Mouse (Mus musculus) hindbrain, embryonic 14.5 days (tissue): ENCODE results near the gene Fbxl2. TPM values are rescaled to one million over a fixed set of nuclear protein-coding genes. Genes with fewer than 3 reads are reported as not detected.

Experiments
- ATAC-seq: fragments of 200-750 bp; cut with Nextera tagmentation; 2 replicates; pipeline ENCODE4 v1.8.0; 2017; ENCODE audit warnings: moderate number of reproducible peaks, mild to moderate bottlenecking, moderate TSS enrichment, moderate library complexity; ENCODE audit not compliant: low FRiP score
- DNase-seq: peaks from one replicate; pipeline ENCODE4 v3.0.0-alpha.2; 2015; ENCODE audit warnings: low spot score
- H3K27ac ChIP-seq: fragments of 300-500 bp; sonication (generic); 2 replicates; pipeline ENCODE4 v1.5.1; 2014; ENCODE audit warnings: mild to moderate bottlenecking, moderate library complexity
- H3K27me3 ChIP-seq: fragments of 300-500 bp; sonication (generic); 2 replicates; pipeline ENCODE4 v1.6.1; 2014; ENCODE audit warnings: mild to moderate bottlenecking, low read length, mixed read lengths; ENCODE audit not compliant: control insufficient read depth, insufficient read depth
- H3K36me3 ChIP-seq: fragments of 300-500 bp; sonication (generic); replicated peaks from 2 replicates; pipeline ENCODE4 v1.6.1; 2014; ENCODE audit not compliant: control insufficient read depth, insufficient read depth
- H3K4me1 ChIP-seq: fragments of 300-500 bp; sonication (generic); replicated peaks from 2 replicates; pipeline ENCODE4 v1.6.1; 2014; ENCODE audit warnings: antibody characterized with exemption, low read length, mixed read lengths; ENCODE audit not compliant: control insufficient read depth, insufficient read depth
- H3K4me2 ChIP-seq: fragments of 300-500 bp; sonication (generic); replicated peaks from 2 replicates; pipeline ENCODE4 v1.6.1; 2014; ENCODE audit warnings: mild to moderate bottlenecking, moderate library complexity
- H3K4me3 ChIP-seq: fragments of 300-500 bp; sonication (generic); replicated peaks from 2 replicates; pipeline ENCODE4 v1.5.1; 2014; ENCODE audit warnings: mild to moderate bottlenecking, low read length
- H3K9ac ChIP-seq: fragments of 300-500 bp; sonication (generic); 2 replicates; pipeline ENCODE4 v1.6.1; 2014
- H3K9me3 ChIP-seq: fragments of 300-500 bp; sonication (generic); 2 replicates; pipeline ENCODE4 v1.6.1; 2016; ENCODE audit warnings: low read length; ENCODE audit not compliant: control insufficient read depth
- WGBS: fragments of 180-500 bp; shearing (Covaris S2); extraction: QIAGEN DNeasy Blood & Tissue Kit; methylation state at CpG from one replicate; pipeline ENCODE4 v1.1.7; 2014; 5-methylcytosine and 5-hydroxymethylcytosine counted together
- polyA plus RNA-seq: library from polyadenylated mRNA; unstranded; fragments of >200 nt; fragmentation: Nextera tagmentation; extraction: Ambion mirVana; gene quantifications from 2 replicates; pipeline ENCODE4 v1.2.1, GENCODE M21; 2014

Fbxl2 gene
- polyA plus RNA-seq, 1 experiment from 2014 or later: 25.2 TPM

- Histone ChIP-seq H3K9me3 (no peaks in the 10 kb centered on the region), H3K4me2 (peak overlapping the region; percentile 29; the same call in 1 of the 2 replicates), H3K27me3 (no peaks in the 10 kb centered on the region), H3K9ac (0 out of 2 replicates have a peak overlapping the region, but pooled peaks have one; percentile 31), H3K36me3 (peaks cover 64% of the 10 kb centered on the region), H3K4me1 (peaks cover 14% of the 10 kb centered on the region), H3K4me3 (no peak overlapping the region), H3K27ac (peak overlapping the region; percentile 69)
- DNase-seq: peak; percentile 69
- whole genome bisulfite sequencing: 38% methylated on average over 16 of the region's 16 CpGs
- peak; percentile 72; the same call in 1 of the 2 replicates for ATAC-seq
Observed at GRCm38 (mm10) chr9:113981099-113981880, 64.7 kb downstream of the Fbxl2 start.

GRCm38 (mm10) chr9:113979356-113979755 is 66.6 kb downstream of the Fbxl2 start:
- no peak overlapping the region for H3K4me3 ChIP-seq
- no peaks in the 10 kb centered on the region for H3K9me3 ChIP-seq
- ATAC-seq: no peak
- no peak overlapping the region for H3K9ac ChIP-seq
- peaks cover 82% of the 10 kb centered on the region for H3K36me3 ChIP-seq
- 93% methylated on average over 13 of the region's 13 CpGs for WGBS
- DNase-seq: no peak
- peaks cover 14% of the 10 kb centered on the region for H3K4me1 ChIP-seq
- no peaks in the 10 kb centered on the region for H3K27me3 ChIP-seq
- H3K4me2 ChIP-seq: no peak overlapping the region
- H3K27ac ChIP-seq: no peak overlapping the region

DNA sequence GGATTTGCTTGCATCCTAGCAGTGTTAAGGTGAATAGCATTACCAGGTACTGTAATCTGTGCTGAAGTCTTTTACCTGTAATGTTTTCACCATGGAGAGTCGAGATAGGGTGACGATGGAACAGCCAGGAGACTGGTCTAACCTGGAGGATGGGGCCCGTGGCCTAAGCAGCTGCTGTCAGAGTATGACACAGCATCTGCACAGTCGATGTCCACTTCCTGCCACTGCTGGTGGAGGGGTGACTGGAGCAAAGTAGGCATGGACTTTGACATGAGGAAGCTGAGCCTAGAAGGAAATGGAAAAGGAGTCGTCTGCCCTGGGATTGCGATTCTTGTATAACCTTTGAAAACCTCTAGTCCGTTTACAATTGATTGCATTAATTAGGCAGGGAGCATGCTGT is 67.3 kb downstream of the Fbxl2 start:
- Histone ChIP-seq H3K27ac (no peak overlapping the region), H3K36me3 (peaks cover 84% of the 10 kb centered on the region), H3K4me2 (no peak overlapping the region), H3K4me1 (peaks cover 14% of the 10 kb centered on the region), H3K4me3 (no peak overlapping the region), H3K9ac (no peak overlapping the region), H3K27me3 (no peaks in the 10 kb centered on the region), H3K9me3 (no peaks in the 10 kb centered on the region)
- WGBS: 89% methylated on average over 7 of the region's 7 CpGs
- ATAC-seq (no peak), DNase-seq (no peak)

- Histone ChIP-seq H3K9me3 (no peaks in the 10 kb centered on the region), H3K4me3 (no peak overlapping the region), H3K9ac (no peak overlapping the region), H3K4me2 (no peak overlapping the region), H3K36me3 (peaks cover 91% of the 10 kb centered on the region), H3K27me3 (no peaks in the 10 kb centered on the region), H3K27ac (no peak overlapping the region), H3K4me1 (peaks cover 14% of the 10 kb centered on the region)
- 90% methylated on average over 11 of the region's 11 CpGs for WGBS
- no peak for DNase-seq
- no peak for ATAC-seq
Observed at GRCm38 (mm10) chr9:113977225-113977840, 68.7 kb downstream of the Fbxl2 start.

DNA sequence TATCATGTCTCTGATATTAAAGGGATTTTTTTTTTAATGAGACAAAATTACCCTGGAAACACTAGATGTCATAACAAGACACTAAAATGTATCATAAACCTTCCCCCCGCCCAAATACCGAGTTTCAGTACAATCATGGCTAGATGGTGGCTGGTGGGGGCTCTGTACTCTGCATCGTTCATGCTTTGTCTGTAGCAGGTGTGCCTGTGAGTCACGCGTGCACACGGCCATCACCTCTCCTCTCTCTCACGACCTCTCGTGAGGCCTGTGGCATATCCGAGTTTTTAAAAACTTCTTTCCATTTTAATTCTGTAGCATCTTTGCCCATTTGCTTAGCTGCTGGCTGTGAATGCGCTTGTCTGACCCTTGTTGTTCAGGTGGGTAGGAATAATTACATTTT is 69.7 kb downstream of the Fbxl2 start:
- H3K4me3 ChIP-seq: no peak overlapping the region
- no peak for DNase-seq
- H3K36me3 ChIP-seq: peaks cover 93% of the 10 kb centered on the region
- H3K9me3 ChIP-seq: no peaks in the 10 kb centered on the region
- no peaks in the 10 kb centered on the region for H3K27me3 ChIP-seq
- H3K27ac ChIP-seq: no peak overlapping the region
- H3K9ac ChIP-seq: no peak overlapping the region
- H3K4me1 ChIP-seq: peaks cover 9% of the 10 kb centered on the region
- no peak for ATAC-seq
- H3K4me2 ChIP-seq: no peak overlapping the region
- WGBS: 93% methylated on average over 10 of the region's 10 CpGs

DNA sequence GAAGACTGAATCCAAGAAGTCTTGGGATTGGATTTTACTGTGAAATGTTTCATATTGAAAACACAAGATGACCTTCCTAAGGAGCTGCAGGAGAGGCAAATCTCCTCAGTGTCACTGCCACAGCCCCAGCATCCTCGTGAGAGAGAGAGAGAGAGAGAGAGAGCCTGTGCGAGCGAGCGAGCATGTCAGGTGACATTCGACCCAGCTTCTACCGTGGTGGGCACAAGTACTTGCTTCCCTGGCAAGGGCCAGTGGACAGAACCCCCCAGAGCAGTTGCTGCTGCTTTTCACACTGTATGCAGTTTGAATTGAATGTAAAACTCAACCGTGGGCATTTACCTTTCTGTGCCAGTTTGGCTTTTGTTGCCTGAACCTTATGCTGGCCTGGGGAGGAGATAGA is 70.5 kb downstream of the Fbxl2 start:
- DNase-seq (no peak), ATAC-seq (no peak)
- 89% methylated on average over 7 of the region's 7 CpGs for WGBS

DNA sequence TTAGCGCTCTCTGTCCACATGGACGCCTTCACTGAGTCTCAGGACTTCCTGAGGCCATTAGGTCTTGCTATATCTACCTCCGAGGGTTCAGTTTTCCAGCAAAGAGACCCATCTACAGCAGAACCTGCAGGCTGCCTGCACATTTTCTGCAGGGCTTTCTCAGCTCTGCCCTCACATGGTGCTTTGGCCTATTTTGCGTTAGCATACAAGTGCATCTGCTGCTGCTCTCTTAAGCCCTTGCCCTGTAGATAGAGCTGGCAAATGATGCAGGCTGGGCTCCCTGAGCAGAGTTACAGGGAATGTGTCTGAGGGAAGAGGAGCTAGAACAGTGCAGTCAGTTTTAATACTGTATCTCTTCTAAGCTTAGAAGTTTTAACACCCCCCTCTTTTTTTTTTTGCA is 71.0 kb downstream of the Fbxl2 start:
- peaks cover 96% of the 10 kb centered on the region for H3K36me3 ChIP-seq
- DNase-seq: no peak
- ATAC-seq: no peak
- H3K27me3 ChIP-seq: no peaks in the 10 kb centered on the region
- H3K4me3 ChIP-seq: no peak overlapping the region
- H3K4me1 ChIP-seq: no peaks in the 10 kb centered on the region
- no peaks in the 10 kb centered on the region for H3K9me3 ChIP-seq
- H3K27ac ChIP-seq: no peak overlapping the region
- 92% methylated on average over 4 of the region's 4 CpGs for WGBS
- H3K4me2 ChIP-seq: no peak overlapping the region
- no peak overlapping the region for H3K9ac ChIP-seq

More for the DNA sequence above, 70.5 kb downstream of the Fbxl2 start:
- H3K4me1 ChIP-seq: peaks cover under 1% of the 10 kb centered on the region; the same call in 1 of the 2 replicates
- no peak overlapping the region for H3K9ac ChIP-seq
- H3K4me3 ChIP-seq: no peak overlapping the region
- no peak overlapping the region for H3K4me2 ChIP-seq
- peaks cover 96% of the 10 kb centered on the region for H3K36me3 ChIP-seq
- H3K9me3 ChIP-seq: no peaks in the 10 kb centered on the region
- H3K27ac ChIP-seq: no peak overlapping the region
- no peaks in the 10 kb centered on the region for H3K27me3 ChIP-seq

DNA sequence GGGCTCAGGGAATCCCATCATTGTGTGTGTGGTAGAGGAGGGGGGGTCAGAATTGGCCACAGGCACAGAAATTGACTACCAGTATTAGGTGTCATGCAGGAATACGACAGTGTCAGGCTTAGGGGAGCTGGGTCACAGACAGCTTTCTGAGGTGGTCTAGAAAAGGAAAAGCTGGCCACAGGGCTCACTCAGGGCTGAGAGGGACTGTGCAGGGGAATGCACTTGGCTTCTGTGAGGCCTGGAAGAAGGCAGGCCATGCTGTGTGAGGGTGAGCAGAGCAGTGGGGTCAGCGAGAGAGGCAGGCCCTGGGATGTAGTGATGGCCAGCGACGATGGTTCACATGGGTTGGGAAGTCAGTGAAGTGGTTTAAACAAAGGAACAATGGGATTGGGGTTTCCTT is 72.1 kb downstream of the Fbxl2 start:
- no peaks in the 10 kb centered on the region for H3K27me3 ChIP-seq
- H3K4me3 ChIP-seq: no peak overlapping the region
- no peaks in the 10 kb centered on the region for H3K9me3 ChIP-seq
- no peak overlapping the region for H3K27ac ChIP-seq
- no peak overlapping the region for H3K4me2 ChIP-seq
- ATAC-seq (no peak), DNase-seq (no peak)
- H3K4me1 ChIP-seq: no peaks in the 10 kb centered on the region
- no peak overlapping the region for H3K9ac ChIP-seq
- peaks cover 96% of the 10 kb centered on the region for H3K36me3 ChIP-seq
- WGBS: 64% methylated on average over 4 of the region's 4 CpGs

GRCm38 (mm10) chr9:113971615-113972014 is 74.4 kb downstream of the Fbxl2 start:
- Histone ChIP-seq H3K4me2 (no peak overlapping the region), H3K4me3 (no peak overlapping the region), H3K27me3 (no peaks in the 10 kb centered on the region), H3K9me3 (no peaks in the 10 kb centered on the region), H3K9ac (no peak overlapping the region), H3K36me3 (peaks cover 96% of the 10 kb centered on the region), H3K27ac (no peak overlapping the region), H3K4me1 (no peaks in the 10 kb centered on the region)
- ATAC-seq: no peak
- 85% methylated on average over 8 of the region's 8 CpGs for WGBS
- DNase-seq: no peak
